Mouse (Mus musculus) intestine, postnatal 0 days (tissue): ENCODE data around the gene Bcas3. TPM values are rescaled to one million over a fixed set of nuclear protein-coding genes. Genes with fewer than 3 reads are reported as not detected.

Experiments used
- ATAC-seq: fragments of 200-750 bp; cut with Nextera tagmentation; 2 replicates; pipeline ENCODE4 v1.8.0; 2017; ENCODE audit warnings: mild to moderate bottlenecking, moderate TSS enrichment, moderate library complexity
- H3K27ac ChIP-seq: fragments of 300-500 bp; sonication (generic); 2 replicates; pipeline ENCODE4 v1.5.1; 2014; ENCODE audit warnings: mild to moderate bottlenecking, low read depth, low read length, moderate library complexity
- H3K27me3 ChIP-seq: fragments of 300-500 bp; sonication (generic); replicated peaks from 2 replicates; pipeline ENCODE4 v1.6.1; 2014; ENCODE audit warnings: low read length, mixed read lengths; ENCODE audit not compliant: control insufficient read depth, insufficient read depth
- H3K36me3 ChIP-seq: fragments of 300-500 bp; sonication (generic); 2 replicates; pipeline ENCODE4 v1.6.1; 2014; ENCODE audit warnings: mild to moderate bottlenecking, moderate library complexity; ENCODE audit not compliant: control insufficient read depth, insufficient read depth
- H3K4me1 ChIP-seq: fragments of 300-500 bp; sonication (generic); replicated peaks from 2 replicates; pipeline ENCODE4 v1.6.1; 2014; ENCODE audit warnings: antibody characterized with exemption, low read length, mixed read lengths; ENCODE audit not compliant: control insufficient read depth, insufficient read depth
- H3K4me2 ChIP-seq: fragments of 300-500 bp; sonication (generic); replicated peaks from 2 replicates; pipeline ENCODE4 v1.6.1; 2014; ENCODE audit warnings: low read depth, mild to moderate bottlenecking, moderate library complexity
- H3K4me3 ChIP-seq: fragments of 300-500 bp; sonication (generic); 2 replicates; pipeline ENCODE4 v1.5.1; 2014; ENCODE audit warnings: low read depth, low read length
- H3K9ac ChIP-seq: fragments of 300-500 bp; sonication (generic); 2 replicates; pipeline ENCODE4 v1.6.1; 2014; ENCODE audit warnings: mild to moderate bottlenecking, low read depth, low read length
- H3K9me3 ChIP-seq: fragments of 300-500 bp; sonication (generic); 2 replicates; pipeline ENCODE4 v1.6.1; 2016; ENCODE audit warnings: mixed run types; ENCODE audit not compliant: control insufficient read depth
- CTCF ChIP-seq: sonication (generic); IDR thresholded peaks from 2 replicates; pipeline ENCODE4 v1.5.1; 2016; ENCODE audit warnings: low read depth, mild to moderate bottlenecking, control low read depth, antibody characterized with exemption, moderate library complexity
- WGBS: fragments of 180-500 bp; shearing (Covaris S2); extraction: QIAGEN DNeasy Blood & Tissue Kit; methylation state at CpG from one replicate; pipeline ENCODE4 v1.1.7; 2014; 5-methylcytosine and 5-hydroxymethylcytosine counted together
- polyA plus RNA-seq: library from polyadenylated mRNA; unstranded; fragments of >200 nt; fragmentation: Nextera tagmentation; extraction: Ambion mirVana; gene quantifications from 2 replicates; pipeline ENCODE4 v1.2.1, GENCODE M21; 2015

The Bcas3 gene
- polyA plus RNA-seq, 1 experiment from 2014 or later, result 17.2 TPM

DNA sequence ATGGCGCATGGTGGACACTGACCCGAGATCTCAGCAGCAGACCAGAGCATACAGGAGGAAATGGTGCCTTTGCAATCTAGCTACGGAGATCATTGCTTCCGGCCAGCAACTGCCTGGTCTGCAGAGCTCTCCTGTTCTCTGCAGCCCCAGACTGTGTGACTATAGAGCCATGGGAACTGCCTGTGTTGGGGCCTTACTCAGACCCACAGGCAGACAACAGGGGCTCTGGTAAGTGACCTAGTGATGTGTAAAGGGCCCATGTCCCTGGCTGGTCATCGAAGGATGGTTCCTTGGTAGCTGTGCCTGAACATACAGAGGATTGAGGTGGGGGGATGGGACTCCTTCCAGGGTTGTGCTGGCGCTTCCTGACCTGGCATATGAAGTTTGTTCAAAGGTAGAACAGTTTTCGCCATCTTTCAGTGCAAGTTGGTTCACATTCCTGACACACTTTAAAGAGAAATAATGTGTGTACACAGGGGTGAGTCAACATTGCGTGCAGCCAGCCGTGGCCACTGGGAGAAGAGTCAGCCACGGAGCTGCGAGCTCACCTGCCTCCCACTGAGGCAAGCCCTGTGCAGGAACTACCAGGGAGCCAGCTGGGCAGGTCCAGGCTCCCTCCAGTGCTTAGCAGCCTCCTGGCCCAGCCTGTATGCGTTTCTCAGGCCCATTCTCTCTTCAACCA, 439.7 kb downstream of the Bcas3 start:
- 55% methylated on average over 12 of the region's 12 CpGs for WGBS
- H3K27ac ChIP-seq, result no peak overlapping the region
- no peaks in the 10 kb centered on the region for H3K4me1 ChIP-seq

DNA sequence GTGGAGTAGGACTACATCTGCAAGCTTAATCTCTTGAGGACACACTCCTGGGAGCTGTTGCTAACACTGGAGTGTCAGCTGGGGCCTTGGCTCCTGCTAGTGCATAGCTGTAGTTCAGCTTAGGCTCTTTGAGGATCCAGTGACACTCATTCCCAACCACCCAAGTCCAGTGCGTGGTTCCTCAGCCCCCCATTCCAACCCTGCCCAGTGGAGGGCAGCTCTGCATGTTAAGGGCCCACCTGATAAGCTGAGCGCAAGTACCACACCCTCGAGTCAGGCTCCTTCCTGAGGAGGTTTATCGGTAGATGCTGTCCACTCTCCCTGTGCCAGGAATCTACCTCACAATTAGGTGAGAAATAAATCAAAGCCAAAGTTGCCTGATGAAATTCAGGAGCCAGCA, 446.5 kb downstream of the Bcas3 start:
- Histone ChIP-seq H3K27ac (no peak overlapping the region), H3K9ac (no peak overlapping the region), H3K36me3 (no peaks in the 10 kb centered on the region), H3K4me2 (peak overlapping the region; percentile 40; the same call in 1 of the 2 replicates), H3K4me1 (no peaks in the 10 kb centered on the region), H3K27me3 (no peaks in the 10 kb centered on the region), H3K4me3 (no peak overlapping the region), H3K9me3 (no peaks in the 10 kb centered on the region)
- no peak for TF ChIP-seq CTCF
- WGBS, result 37% methylated on average over 4 of the region's 4 CpGs
- ATAC-seq, result no peak

More for the DNA sequence above, 439.7 kb downstream of the Bcas3 start:
- TF ChIP-seq CTCF, result no peak
- no peak overlapping the region for H3K9ac ChIP-seq
- H3K27me3 ChIP-seq, result no peaks in the 10 kb centered on the region
- no peak for ATAC-seq
- H3K9me3 ChIP-seq, result no peaks in the 10 kb centered on the region
- H3K4me2 ChIP-seq, result no peak overlapping the region
- H3K36me3 ChIP-seq, result no peaks in the 10 kb centered on the region
- no peak overlapping the region for H3K4me3 ChIP-seq

DNA sequence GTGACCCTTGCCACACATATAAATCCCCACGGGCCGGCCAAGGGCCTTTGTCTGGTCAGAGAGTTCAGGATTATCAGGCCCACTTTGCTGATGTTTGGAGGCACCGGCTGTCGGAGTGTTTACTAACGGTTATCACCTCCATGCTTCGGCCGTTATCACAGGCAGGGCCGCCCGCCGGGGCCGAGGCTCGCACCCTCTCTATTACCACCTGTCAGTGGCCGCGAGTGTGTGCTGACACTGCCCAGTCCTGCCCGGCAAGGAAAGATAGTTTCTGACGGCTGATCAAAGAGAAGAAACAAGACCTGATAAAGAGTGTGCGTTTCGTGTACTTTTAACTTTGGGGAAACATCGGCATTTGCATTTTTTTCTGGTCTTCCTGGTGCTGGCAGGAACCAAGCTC, 446.9 kb downstream of the Bcas3 start:
- Histone ChIP-seq H3K9me3 (no peaks in the 10 kb centered on the region), H3K4me2 (peak overlapping the region; percentile 40), H3K27me3 (no peaks in the 10 kb centered on the region), H3K9ac (no peak overlapping the region), H3K4me1 (no peaks in the 10 kb centered on the region), H3K36me3 (no peaks in the 10 kb centered on the region), H3K27ac (no peak overlapping the region), H3K4me3 (no peak overlapping the region)
- 17% methylated on average over 19 of the region's 19 CpGs for WGBS
- no peak for ATAC-seq
- no peak for TF ChIP-seq CTCF

DNA sequence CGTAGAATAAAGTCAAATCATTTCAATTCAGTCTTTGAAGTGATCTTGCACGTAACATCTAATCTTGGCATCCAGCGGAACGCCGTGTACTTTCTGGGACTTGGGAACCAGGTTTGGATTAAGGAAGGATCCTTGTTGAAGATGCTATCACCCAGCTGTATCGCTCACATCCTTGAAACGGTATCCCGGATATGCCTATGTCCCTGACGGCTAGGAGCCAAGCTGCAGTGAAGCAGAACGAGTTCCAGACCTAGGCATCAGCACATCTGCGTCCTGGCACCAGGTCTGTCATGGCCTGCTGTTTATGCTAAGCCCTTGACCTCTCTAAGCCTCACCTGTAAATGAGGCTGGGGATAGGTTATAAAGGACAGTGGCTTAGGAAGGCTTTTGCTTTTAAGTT, 447.4 kb downstream of the Bcas3 start:
- no peaks in the 10 kb centered on the region for H3K9me3 ChIP-seq
- H3K27me3 ChIP-seq, result no peaks in the 10 kb centered on the region
- WGBS, result 55% methylated on average over 11 of the region's 11 CpGs
- H3K27ac ChIP-seq, result no peak overlapping the region
- no peaks in the 10 kb centered on the region for H3K4me1 ChIP-seq
- no peak for TF ChIP-seq CTCF
- H3K4me2 ChIP-seq, result 0 out of 2 replicates have a peak overlapping the region, but pooled peaks have one; percentile 40
- H3K36me3 ChIP-seq, result no peaks in the 10 kb centered on the region
- H3K4me3 ChIP-seq, result no peak overlapping the region
- no peak overlapping the region for H3K9ac ChIP-seq
- ATAC-seq, result no peak

DNA sequence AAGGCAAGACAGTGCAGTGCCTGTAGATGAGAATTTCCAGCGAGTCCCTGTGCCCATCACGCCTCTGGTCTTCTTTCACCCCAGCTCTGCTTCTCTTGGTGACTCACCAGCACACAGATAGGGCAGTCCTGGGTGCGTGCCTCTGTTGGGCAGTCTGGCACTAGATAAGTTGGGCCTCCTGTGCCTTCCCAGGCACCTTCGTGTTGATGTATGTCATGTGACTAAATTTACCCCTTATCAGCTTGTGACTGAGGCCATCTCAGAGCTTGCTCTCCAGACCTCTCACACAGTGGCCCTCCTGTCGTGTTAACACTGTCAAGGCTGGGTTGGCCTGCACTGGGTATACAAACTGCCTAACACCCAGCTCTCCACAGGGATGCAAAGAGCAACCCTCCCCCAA, 451.1 kb downstream of the Bcas3 start:
- Histone ChIP-seq H3K9ac (no peak overlapping the region), H3K4me1 (no peaks in the 10 kb centered on the region), H3K9me3 (no peaks in the 10 kb centered on the region), H3K4me2 (no peak overlapping the region), H3K36me3 (no peaks in the 10 kb centered on the region), H3K4me3 (no peak overlapping the region), H3K27ac (no peak overlapping the region), H3K27me3 (no peaks in the 10 kb centered on the region)
- ATAC-seq, result 0 out of 2 replicates have a peak, but pooled peaks have one; percentile 33
- TF ChIP-seq CTCF, result no peak
- 42% methylated on average over 5 of the region's 5 CpGs for WGBS

DNA sequence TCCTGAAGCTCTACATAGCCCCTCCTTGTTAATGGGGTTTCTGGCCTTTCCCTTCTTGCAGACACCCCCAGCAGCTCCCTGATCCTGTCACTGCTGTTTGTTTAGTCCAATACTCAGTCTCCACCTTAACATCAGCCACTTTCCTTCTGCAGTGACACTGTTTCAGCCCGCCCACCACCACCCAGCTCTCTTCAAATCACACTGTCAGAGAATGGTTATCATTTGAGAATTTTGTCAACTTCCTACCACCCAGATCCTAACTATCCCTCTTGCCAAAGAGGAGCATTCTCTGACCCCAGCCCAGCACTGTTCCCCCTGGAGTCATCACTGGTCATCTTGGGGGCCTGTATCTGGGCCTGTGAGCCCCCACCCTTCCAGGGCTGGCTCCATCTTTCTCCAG, 452.8 kb downstream of the Bcas3 start:
- Histone ChIP-seq H3K9ac (no peak overlapping the region), H3K4me1 (no peaks in the 10 kb centered on the region), H3K4me2 (no peak overlapping the region), H3K27me3 (no peaks in the 10 kb centered on the region), H3K27ac (no peak overlapping the region), H3K9me3 (no peaks in the 10 kb centered on the region), H3K4me3 (no peak overlapping the region), H3K36me3 (no peaks in the 10 kb centered on the region)
- no peak for TF ChIP-seq CTCF
- WGBS, result 88% methylated on average over 1 of the region's 1 CpGs
- no peak for ATAC-seq
